Mouse (Mus musculus): ENCODE data around the gene Aqp2.

The Aqp2 gene

GRCm38 (mm10) chr15:99618595-99618994 is 39.7 kb downstream of the Aqp2 start:
- no peak for DNase-seq (ENCODE audit: extremely low spot score, low spot score)

- DNase-seq (ENCODE audit: extremely low spot score, low spot score): no peak
Observed at GRCm38 (mm10) chr15:99619821-99620220, 41.0 kb downstream of the Aqp2 start.

- DNase-seq (ENCODE audit: extremely low spot score, low spot score): no peak
Observed at GRCm38 (mm10) chr15:99622063-99622462, 43.2 kb downstream of the Aqp2 start.

GRCm38 (mm10) chr15:99631618-99632017 is 52.8 kb downstream of the Aqp2 start:
- no peak for DNase-seq (ENCODE audit: extremely low spot score, low spot score)

Measured in neural tube, embryonic 10.5 days (tissue).